Mouse (Mus musculus): ENCODE measurements at regions not wholly inside any gene's neighbourhood (a gene's known extent, or its start where the extent isn't known, plus 50 kb on each side); places are given as distances from the start of the nearest gene placed in this dataset.

DNA sequence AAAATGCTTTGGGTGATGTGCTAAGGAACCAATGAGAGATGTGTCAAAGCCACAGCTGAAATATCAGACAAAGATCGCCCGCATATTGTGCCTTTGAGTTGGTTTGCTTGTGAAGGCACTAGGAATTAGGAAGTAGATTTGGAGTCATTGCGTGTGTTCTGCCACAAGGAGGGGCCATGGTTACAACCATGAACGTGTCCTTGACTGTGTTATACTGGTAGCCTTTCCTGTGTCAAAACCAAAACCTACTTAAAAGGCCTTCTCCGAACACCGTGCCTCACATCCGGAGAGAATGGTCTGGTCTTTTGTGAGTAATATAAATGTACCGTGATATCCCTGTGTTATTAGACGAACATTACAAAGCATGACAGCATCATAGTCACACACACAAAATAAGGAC lies 365.0 kb upstream of the Tmpo start:
- TF ChIP-seq FLI1 (IDR thresholded peaks at IDR 0.05; ENCODE audit: low read length) (no peak), GATA1 (IDR thresholded peaks at IDR 0.05; ENCODE audit: borderline replicate concordance, low read length) (no peak)
- no peaks in the 10 kb centered on the region for H3K36me3 ChIP-seq (replicated peaks; ENCODE audit: low read length)
- peaks cover 14% of the 10 kb centered on the region for H3K9me3 ChIP-seq
- H3K4me3 ChIP-seq (replicated peaks) = no peak overlapping the region
- no peaks in the 10 kb centered on the region for H3K4me1 ChIP-seq
- no peaks in the 10 kb centered on the region for H3K27me3 ChIP-seq (replicated peaks)

DNA sequence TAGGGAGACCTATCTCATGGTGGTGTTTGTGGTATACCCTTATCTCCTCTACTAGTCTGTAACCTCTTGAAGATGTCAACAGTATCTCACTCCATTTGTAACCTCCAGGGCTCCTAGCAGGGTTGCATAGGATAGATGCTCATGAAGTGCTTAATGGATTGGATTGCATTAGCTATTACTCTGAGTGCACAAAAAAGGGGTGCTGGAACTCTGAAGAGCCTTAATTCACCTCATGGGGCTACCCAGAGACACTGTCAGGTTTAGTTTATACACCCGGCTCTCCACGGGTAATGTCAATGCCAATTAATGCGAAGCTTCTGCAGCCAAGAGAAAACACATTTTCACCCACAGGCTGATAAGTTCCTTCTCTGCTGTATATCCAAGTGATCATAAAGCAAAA lies 364.3 kb upstream of the Tmpo start:
- Histone ChIP-seq H3K27me3 (replicated peaks) (no peaks in the 10 kb centered on the region), H3K36me3 (replicated peaks; ENCODE audit: low read length) (no peaks in the 10 kb centered on the region), H3K4me3 (replicated peaks) (no peak overlapping the region), H3K4me1 (no peaks in the 10 kb centered on the region), H3K9me3 (peaks cover 14% of the 10 kb centered on the region)
- TF ChIP-seq GATA1 (IDR thresholded peaks at IDR 0.05; ENCODE audit: borderline replicate concordance, low read length) (no peak), FLI1 (IDR thresholded peaks at IDR 0.05; ENCODE audit: low read length) (no peak)

DNA sequence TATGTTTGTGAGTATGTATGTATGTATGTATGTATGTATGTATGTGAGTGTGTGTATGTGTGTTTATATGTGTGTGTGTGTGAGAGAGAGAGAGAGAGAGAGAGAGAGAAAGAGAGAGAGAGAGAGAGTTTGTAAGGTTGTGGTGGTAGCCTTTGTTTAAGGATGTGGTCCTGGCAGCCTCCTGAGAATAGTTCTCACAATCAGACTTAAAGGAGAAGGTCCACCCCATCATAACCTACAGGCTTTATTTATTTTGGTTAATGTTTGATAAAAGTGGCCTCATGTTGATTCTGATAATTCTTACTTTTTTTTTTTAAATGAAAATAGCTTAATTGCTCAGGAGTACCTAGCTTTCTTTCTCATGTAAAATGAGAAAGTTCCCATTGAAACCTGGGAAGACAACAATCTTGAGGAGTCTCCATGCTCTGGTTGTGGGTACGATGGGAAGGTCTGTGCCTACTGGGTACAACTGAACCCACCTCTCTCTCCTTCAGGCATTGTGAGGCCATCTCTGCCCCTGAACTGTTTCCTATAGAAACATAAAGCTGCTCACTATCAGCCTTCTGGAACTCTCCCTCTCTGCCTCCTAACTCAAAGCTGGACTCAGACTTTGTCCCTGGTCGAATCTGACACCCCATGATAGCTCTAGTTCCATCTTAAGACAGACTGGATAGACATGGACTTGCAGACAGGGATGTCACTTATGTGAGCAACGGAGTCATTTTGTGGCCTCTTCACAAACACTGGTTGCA lies 362.2 kb upstream of the Tmpo start:
- Histone ChIP-seq H3K27me3 (replicated peaks) (no peaks in the 10 kb centered on the region), H3K4me3 (replicated peaks) (no peak overlapping the region), H3K4me1 (no peaks in the 10 kb centered on the region), H3K9me3 (peaks cover 9% of the 10 kb centered on the region), H3K36me3 (replicated peaks; ENCODE audit: low read length) (no peaks in the 10 kb centered on the region)
- no peak for TF ChIP-seq GATA1 (IDR thresholded peaks at IDR 0.05; ENCODE audit: borderline replicate concordance, low read length)
- no peak for TF ChIP-seq FLI1 (IDR thresholded peaks at IDR 0.05; ENCODE audit: low read length)

DNA sequence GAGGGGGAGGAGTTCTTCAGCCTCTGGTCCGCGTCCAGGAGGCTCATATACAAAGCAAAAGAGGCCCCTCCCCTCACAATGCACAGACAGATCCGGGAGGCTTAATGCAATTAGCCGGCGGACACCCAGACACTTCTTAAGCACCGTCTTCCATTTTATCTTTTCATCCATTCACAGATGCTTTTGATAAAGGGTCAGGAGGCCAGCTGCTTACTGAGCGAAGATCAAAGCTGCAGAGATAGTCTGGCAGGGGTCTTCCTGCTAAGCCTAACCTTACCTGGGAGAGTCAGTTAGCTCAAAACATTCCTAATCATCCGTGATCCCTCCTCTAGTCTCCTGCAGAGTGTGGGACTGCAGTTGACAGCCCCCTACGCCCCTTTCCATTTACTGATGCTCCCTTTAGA lies 361.1 kb upstream of the Tmpo start:
- Histone ChIP-seq H3K4me3 (replicated peaks) (no peak overlapping the region), H3K36me3 (replicated peaks; ENCODE audit: low read length) (no peaks in the 10 kb centered on the region), H3K27me3 (replicated peaks) (no peaks in the 10 kb centered on the region), H3K9me3 (peaks cover 5% of the 10 kb centered on the region; the same call in 1 of the 2 replicates), H3K4me1 (no peaks in the 10 kb centered on the region)
- no peak for TF ChIP-seq FLI1 (IDR thresholded peaks at IDR 0.05; ENCODE audit: low read length)
- no peak for TF ChIP-seq GATA1 (IDR thresholded peaks at IDR 0.05; ENCODE audit: borderline replicate concordance, low read length)

DNA sequence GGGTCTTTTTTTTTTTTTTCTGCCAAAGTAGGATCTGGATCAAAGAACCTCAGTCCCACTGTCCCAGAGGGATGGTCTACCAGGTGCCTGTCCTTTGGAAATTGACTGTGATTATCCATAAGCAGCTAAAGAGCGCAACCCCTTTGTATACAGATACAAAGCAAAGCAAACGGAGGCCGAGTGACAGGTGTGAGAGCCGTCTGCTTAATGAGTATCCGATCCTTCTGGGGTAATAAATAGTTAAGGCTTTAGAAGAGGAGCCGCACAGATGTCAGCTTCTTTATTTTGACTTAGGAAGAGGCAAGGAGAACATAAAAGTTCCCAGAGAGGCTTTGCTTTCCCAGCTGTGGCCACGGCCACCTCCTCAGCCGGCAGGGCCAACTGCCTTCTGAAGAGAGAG lies 356.1 kb upstream of the Tmpo start:
- Histone ChIP-seq H3K27me3 (replicated peaks) (no peaks in the 10 kb centered on the region), H3K9me3 (peaks cover 8% of the 10 kb centered on the region; the same call in 1 of the 2 replicates), H3K36me3 (replicated peaks; ENCODE audit: low read length) (no peaks in the 10 kb centered on the region), H3K4me1 (no peaks in the 10 kb centered on the region), H3K4me3 (replicated peaks) (no peak overlapping the region)
- no peak for TF ChIP-seq FLI1 (IDR thresholded peaks at IDR 0.05; ENCODE audit: low read length)
- TF ChIP-seq GATA1 (IDR thresholded peaks at IDR 0.05; ENCODE audit: borderline replicate concordance, low read length) = no peak

DNA sequence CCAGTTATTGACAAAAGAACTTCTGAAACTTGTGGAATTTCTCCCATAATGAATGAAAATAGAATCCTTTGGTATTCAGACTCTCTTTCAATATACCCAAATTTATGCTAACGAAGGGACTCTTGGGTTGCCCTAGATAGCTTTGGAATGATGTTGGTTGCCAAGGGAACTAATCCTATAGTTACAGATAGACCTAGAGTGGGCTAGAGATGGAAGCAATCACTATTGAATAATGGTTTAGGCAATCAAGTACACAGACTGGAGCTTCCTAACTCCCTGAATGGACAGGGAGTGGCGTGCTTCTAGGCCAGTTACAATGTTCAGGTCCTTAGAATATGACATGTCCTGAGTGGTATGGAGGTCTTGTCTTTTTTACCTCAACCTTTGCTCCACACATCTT lies 354.3 kb upstream of the Tmpo start:
- no peak for TF ChIP-seq GATA1 (IDR thresholded peaks at IDR 0.05; ENCODE audit: borderline replicate concordance, low read length)
- no peak for TF ChIP-seq FLI1 (IDR thresholded peaks at IDR 0.05; ENCODE audit: low read length)
- Histone ChIP-seq H3K36me3 (replicated peaks; ENCODE audit: low read length) (no peaks in the 10 kb centered on the region), H3K4me1 (no peaks in the 10 kb centered on the region), H3K27me3 (replicated peaks) (no peaks in the 10 kb centered on the region), H3K4me3 (replicated peaks) (no peak overlapping the region), H3K9me3 (peaks cover 8% of the 10 kb centered on the region; the same call in 1 of the 2 replicates)

DNA sequence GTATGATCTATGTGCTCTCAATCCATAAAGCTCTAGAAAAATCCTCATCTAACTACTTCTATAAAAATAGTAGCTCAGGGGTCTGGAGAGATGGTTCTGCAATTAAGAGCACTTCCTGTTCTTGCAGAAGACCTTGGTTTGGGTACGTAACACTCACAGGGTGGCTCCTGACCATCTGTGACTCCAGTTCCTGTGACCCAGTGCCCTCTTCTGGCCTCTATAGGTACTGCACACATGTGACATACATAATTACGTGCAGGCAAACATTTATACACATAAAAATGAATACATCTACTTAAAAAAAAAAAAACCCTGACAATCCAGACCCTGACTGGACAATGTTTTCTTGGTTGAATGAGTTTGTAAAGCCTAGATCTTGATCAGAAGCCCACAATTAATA lies 347.2 kb upstream of the Tmpo start:
- Histone ChIP-seq H3K4me1 (no peaks in the 10 kb centered on the region), H3K36me3 (replicated peaks; ENCODE audit: low read length) (no peaks in the 10 kb centered on the region), H3K27me3 (replicated peaks) (no peaks in the 10 kb centered on the region), H3K4me3 (replicated peaks) (no peak overlapping the region), H3K9me3 (peaks cover 17% of the 10 kb centered on the region)
- TF ChIP-seq FLI1 (IDR thresholded peaks at IDR 0.05; ENCODE audit: low read length) = no peak
- no peak for TF ChIP-seq GATA1 (IDR thresholded peaks at IDR 0.05; ENCODE audit: borderline replicate concordance, low read length)

DNA sequence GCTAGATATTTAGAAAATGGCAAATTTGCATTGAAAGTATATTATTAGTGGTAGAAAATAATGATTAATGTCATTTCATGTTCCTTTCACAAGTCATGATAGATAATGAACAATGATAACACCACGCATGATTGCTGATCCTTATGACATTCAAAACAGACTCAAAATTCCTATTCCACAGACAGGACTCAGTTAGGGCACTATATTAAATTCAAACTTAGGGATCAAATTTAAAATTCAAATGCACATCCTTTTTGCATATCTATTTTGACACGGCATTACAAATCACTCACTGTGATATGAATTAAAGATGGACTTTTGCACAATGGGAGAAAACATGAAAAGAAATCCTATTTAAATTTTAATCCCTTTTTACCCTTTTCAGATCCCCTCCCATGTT lies 340.1 kb upstream of the Tmpo start:
- Histone ChIP-seq H3K36me3 (replicated peaks; ENCODE audit: low read length) (no peaks in the 10 kb centered on the region), H3K9me3 (peaks cover 17% of the 10 kb centered on the region), H3K27me3 (replicated peaks) (no peaks in the 10 kb centered on the region), H3K4me1 (no peaks in the 10 kb centered on the region), H3K4me3 (replicated peaks) (no peak overlapping the region)
- no peak for TF ChIP-seq GATA1 (IDR thresholded peaks at IDR 0.05; ENCODE audit: borderline replicate concordance, low read length)

DNA sequence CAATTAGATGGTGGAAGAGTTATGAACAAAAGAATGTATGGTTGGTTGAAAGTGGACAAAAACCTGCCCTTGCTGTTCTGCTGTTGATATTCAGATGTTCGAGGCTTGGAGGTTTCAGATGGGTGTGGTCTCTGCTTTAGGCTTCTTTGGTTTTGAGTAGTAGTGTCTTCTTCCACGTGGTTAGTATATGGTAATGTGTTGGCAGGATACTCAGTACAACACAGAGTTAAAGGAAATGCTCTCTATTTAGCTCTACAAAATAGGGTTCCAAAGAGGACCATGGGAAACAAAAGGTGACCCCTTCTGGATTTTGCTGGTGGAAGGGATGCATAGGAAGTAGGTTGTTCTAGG lies 333.9 kb upstream of the Tmpo start:
- Histone ChIP-seq H3K36me3 (replicated peaks; ENCODE audit: low read length) (no peaks in the 10 kb centered on the region), H3K4me1 (no peaks in the 10 kb centered on the region), H3K9me3 (peaks cover 20% of the 10 kb centered on the region), H3K4me3 (replicated peaks) (no peak overlapping the region), H3K27me3 (replicated peaks) (no peaks in the 10 kb centered on the region)
- TF ChIP-seq FLI1 (IDR thresholded peaks at IDR 0.05; ENCODE audit: low read length) = no peak
- no peak for TF ChIP-seq GATA1 (IDR thresholded peaks at IDR 0.05; ENCODE audit: borderline replicate concordance, low read length)

DNA sequence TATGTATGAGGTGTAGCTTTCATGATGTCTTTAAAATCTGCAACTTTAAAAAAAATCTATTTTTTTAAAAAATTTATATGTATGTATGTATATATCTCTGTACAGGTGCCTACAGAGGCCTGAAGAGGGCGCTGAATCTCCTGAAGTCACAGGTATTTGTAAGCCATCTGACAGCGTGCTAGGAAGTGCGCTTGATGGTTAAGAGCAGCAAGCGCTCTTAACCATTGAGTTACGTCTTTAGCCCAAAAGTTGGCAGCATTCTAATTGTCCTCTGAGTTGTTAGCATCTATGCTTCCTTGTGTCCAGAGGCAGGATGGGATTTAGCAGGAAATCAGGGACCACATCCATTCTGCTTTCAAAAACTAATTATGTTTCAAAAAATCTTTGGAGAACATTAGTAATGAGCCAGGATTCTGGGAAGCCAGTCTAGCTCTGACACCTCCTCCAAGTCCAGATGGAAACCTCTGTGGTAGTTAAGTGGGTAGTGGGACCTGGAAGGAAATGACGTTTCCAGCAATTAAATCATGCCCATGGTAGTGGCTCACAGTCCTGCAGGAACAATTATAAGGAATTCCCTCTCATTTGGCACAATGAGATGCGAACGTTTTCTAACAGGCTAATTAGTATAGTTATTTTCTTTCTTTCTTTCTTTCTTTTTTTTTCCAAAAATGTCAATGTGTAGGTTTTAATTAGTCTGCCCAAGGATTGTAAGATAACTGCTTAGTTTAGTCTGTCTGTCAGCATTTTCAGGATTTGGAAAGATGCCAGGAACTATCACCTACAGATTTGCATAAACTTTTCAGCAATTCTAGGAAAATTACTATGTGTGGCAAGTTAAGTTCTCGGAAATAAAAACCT lies 333.3 kb upstream of the Tmpo start:
- H3K27me3 ChIP-seq (replicated peaks) = no peaks in the 10 kb centered on the region
- no peak for TF ChIP-seq FLI1 (IDR thresholded peaks at IDR 0.05; ENCODE audit: low read length)
- TF ChIP-seq GATA1 (IDR thresholded peaks at IDR 0.05; ENCODE audit: borderline replicate concordance, low read length) = no peak
- H3K4me1 ChIP-seq = no peaks in the 10 kb centered on the region
- peaks cover 20% of the 10 kb centered on the region for H3K9me3 ChIP-seq
- no peaks in the 10 kb centered on the region for H3K36me3 ChIP-seq (replicated peaks; ENCODE audit: low read length)
- no peak overlapping the region for H3K4me3 ChIP-seq (replicated peaks)

Data from megakaryocyte, embryonic 14.5 days (primary cell).